24 mouse cellular contexts compared by ENCODE assay signal in genomic region chr6:121522106-121522705, GRCm38 (mm10). TPM values are rescaled to one million over a fixed set of nuclear protein-coding genes. Genes with fewer than 3 reads are reported as not detected.
DNase-seq lines count a peak whose midpoint lies in the region; TF ChIP-seq lines count a peak whose summit lies in the region.
"Had no signal": no experiment of that assay in that cellular context is flagged by ENCODE, and none has a peak within 500 bp of the region (broad histone marks: within the 10 kb centered on the region; RNA-seq: fewer than 3 reads in every experiment).

No protein-coding gene starts in this region.

- H3K4me1 ChIP-seq in olfactory bulb, adult 2 months (ENCODE audit: control insufficient read depth, insufficient read depth, low read length): peaks cover 40% of the 10 kb centered on the region
- H3K4me1 ChIP-seq: forebrain, embryonic 15.5 days had no signal

- peak; percentile 68 for DNase-seq in heart, adult 11 months
- no peak for DNase-seq in heart, postnatal 36 days
- DNase-seq in spleen, postnatal 4 days (ENCODE audit: low spot score in 2 of 2): peak; percentile 7 to 41
- DNase-seq in spleen, adult 12 weeks (ENCODE audit: low spot score): no peak
- DNase-seq in Muller cell, postnatal 12 days (ENCODE audit: inconsistent ontology term): peak; percentile 5
- DNase-seq in thymus, adult 18-20 months: no peak
- DNase-seq: adrenal gland, adult 2 months; adrenal gland, postnatal 14 days; B cell, adult 2 months; cerebellum, adult 11-12 months; cerebellum, adult 9-10 months; cerebellum, postnatal 14 days; gastrocnemius, postnatal 25 days; heart, postnatal 4 days had no signal

- no peak overlapping the region for H3K4me3 ChIP-seq in olfactory bulb, adult 2 months (ENCODE audit: insufficient read depth, low read depth, low read length)
- H3K4me3 ChIP-seq: forebrain, embryonic 10.5 days; forebrain, embryonic 15.5 days; heart, adult 2 months had no signal

- no peak for TF ChIP-seq POLR2A in olfactory bulb, adult 2 months (IDR thresholded peaks at IDR 0.05; ENCODE audit: insufficient read depth, low read depth, low read length)

- WGBS in olfactory bulb, adult 2 months: 50% methylated on average over 5 of the region's 5 CpGs

- TF ChIP-seq CTCF in olfactory bulb, adult 2 months (IDR thresholded peaks at IDR 0.05; ENCODE audit: insufficient read depth, low read depth, low read length): no peak

- peak overlapping the region; percentile 65 for H3K27ac ChIP-seq in olfactory bulb, adult 2 months (ENCODE audit: insufficient read depth, low read depth, low read length)
- H3K27ac ChIP-seq: forebrain, embryonic 10.5 days; forebrain, embryonic 15.5 days; heart, adult 2 months; hindbrain, embryonic 14.5 days; hindbrain, postnatal 0 days had no signal

- intact Hi-C loops in heart, postnatal 36 days (cut with DNase I): no loop called here

RNA-seq across cellular contexts. Expression of gene Iqsec3, which starts 48.7 kb away (rescaled TPM):
- total RNA-seq in heart, postnatal 36 days (2021): under 1 TPM; 0.51 to 0.69 TPM
- polyA plus RNA-seq in olfactory bulb, adult 2 months (2012; ENCODE audit: insufficient read depth, insufficient read length, low replicate concordance, missing spikeins): not detected in 2 replicates
- total RNA-seq: CH12.LX had no signal
- polyA plus RNA-seq: G1E; heart, embryonic 14.5 days; inflammation-experienced regulatory T-cells, adult 6 months had no signal

Comparison
In these comparisons a context has a peak if more than half of its experiments do, and no peak if none do; other contexts are left out.
1. DNase-seq: peak in heart, adult 11 months (single experiment), spleen, postnatal 4 days (2 of 2) and Muller cell, postnatal 12 days (single experiment); none in heart, postnatal 36 days (0 of 2), spleen, adult 12 weeks (single experiment) and thymus, adult 18-20 months (0 of 2).